Mouse (Mus musculus) forebrain, embryonic 10.5 days (tissue): ENCODE measurements around the gene Ccdc73. TPM values are rescaled to one million over a fixed set of nuclear protein-coding genes. Genes with fewer than 3 reads are reported as not detected.

ENCODE experiments used
- DNase-seq: peaks from one replicate; pipeline ENCODE4 v3.0.0-alpha.2; 2017; ENCODE audit warnings: low spot score; ENCODE audit errors: extremely low spot score
- H3K27ac ChIP-seq: fragments of 300-500 bp; sonication (generic); 2 replicates; pipeline ENCODE4 v1.5.1; 2016; ENCODE audit warnings: mild to moderate bottlenecking
- H3K27me3 ChIP-seq: fragments of 300-500 bp; sonication (generic); 2 replicates; pipeline ENCODE4 v1.6.1; 2016; ENCODE audit warnings: mild to moderate bottlenecking; ENCODE audit not compliant: poor library complexity, severe bottlenecking
- H3K36me3 ChIP-seq: fragments of 300-500 bp; sonication (generic); replicated peaks from 2 replicates; pipeline ENCODE4 v1.6.1; 2016; ENCODE audit warnings: mild to moderate bottlenecking, moderate library complexity
- H3K4me1 ChIP-seq: fragments of 300-500 bp; sonication (generic); 2 replicates; pipeline ENCODE4 v1.6.1; 2016
- H3K4me3 ChIP-seq: fragments of 300-500 bp; sonication (generic); 2 replicates; pipeline ENCODE4 v1.5.1; 2016; ENCODE audit warnings: mild to moderate bottlenecking, moderate library complexity
- H3K9me3 ChIP-seq: fragments of 300-500 bp; sonication (generic); 2 replicates; pipeline ENCODE4 v1.6.1; 2016; ENCODE audit warnings: mild to moderate bottlenecking, moderate library complexity
- WGBS: fragments of 180-500 bp; shearing (Covaris S2); methylation state at CpG from one replicate; pipeline ENCODE4 v1.1.7; 2016; 5-methylcytosine and 5-hydroxymethylcytosine counted together
- polyA plus RNA-seq: library from polyadenylated mRNA; unstranded; fragments of >200 nt; fragmentation: Nextera tagmentation; extraction: Ambion mirVana; gene quantifications from 2 replicates; pipeline ENCODE4 v1.2.1, GENCODE M21; 2016

Gene Ccdc73
- polyA plus RNA-seq, 1 experiment from 2014 or later = 2.9 TPM

- no peaks in the 10 kb centered on the region for H3K27me3 ChIP-seq
- WGBS = 99% methylated on average over 5 of the region's 5 CpGs
- no peaks in the 10 kb centered on the region for H3K36me3 ChIP-seq
- H3K9me3 ChIP-seq = no peaks in the 10 kb centered on the region
- H3K4me1 ChIP-seq = peaks cover 15% of the 10 kb centered on the region
- H3K4me3 ChIP-seq = no peak overlapping the region
- H3K27ac ChIP-seq = no peak overlapping the region
- no peak for DNase-seq
Observed at GRCm38 (mm10) chr2:105038879-105039278, 171.3 kb downstream of the Ccdc73 start.

DNA sequence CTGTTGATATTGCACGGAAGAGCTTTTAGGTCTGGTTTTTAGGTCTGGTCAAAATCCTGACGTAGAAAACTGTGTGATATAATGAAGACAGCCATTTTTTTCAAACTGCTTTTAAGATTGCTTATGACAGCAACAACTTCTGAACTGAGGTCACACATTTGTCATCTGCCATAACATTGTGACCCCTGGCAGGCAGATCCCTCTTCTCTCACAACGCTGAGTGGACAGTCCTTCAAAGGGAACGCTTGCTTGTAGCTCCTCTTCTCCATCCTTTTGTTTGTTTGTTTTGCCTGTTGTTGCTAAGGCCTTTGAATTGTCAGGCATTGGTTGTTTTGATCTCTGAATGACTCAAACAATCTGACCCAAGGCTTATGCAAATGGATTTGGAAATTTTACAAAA, 173.3 kb downstream of the Ccdc73 start:
- Histone ChIP-seq H3K27me3 (no peaks in the 10 kb centered on the region), H3K9me3 (no peaks in the 10 kb centered on the region), H3K4me1 (peaks cover 10% of the 10 kb centered on the region), H3K4me3 (no peak overlapping the region), H3K27ac (no peak overlapping the region), H3K36me3 (no peaks in the 10 kb centered on the region)
- DNase-seq = no peak
- 85% methylated on average over 4 of the region's 4 CpGs for WGBS

GRCm38 (mm10) chr2:105043152-105043551, 175.5 kb downstream of the Ccdc73 start:
- DNase-seq = no peak
- no peaks in the 10 kb centered on the region for H3K27me3 ChIP-seq
- H3K4me1 ChIP-seq = 0 out of 2 replicates have a peak, but pooled peaks cover 1% of the 10 kb centered on the region
- H3K4me3 ChIP-seq = no peak overlapping the region
- WGBS = 89% methylated on average over 4 of the region's 4 CpGs
- H3K9me3 ChIP-seq = no peaks in the 10 kb centered on the region
- H3K27ac ChIP-seq = no peak overlapping the region
- no peaks in the 10 kb centered on the region for H3K36me3 ChIP-seq

GRCm38 (mm10) chr2:105048301-105048700, 180.7 kb downstream of the Ccdc73 start:
- H3K27me3 ChIP-seq = no peaks in the 10 kb centered on the region
- 30% methylated on average over 1 of the region's 1 CpGs for WGBS

GRCm38 (mm10) chr2:105055529-105055928, 187.9 kb downstream of the Ccdc73 start:
- DNase-seq = no peak
- no peak overlapping the region for H3K4me3 ChIP-seq
- H3K4me1 ChIP-seq = no peaks in the 10 kb centered on the region
- 97% methylated on average over 1 of the region's 1 CpGs for WGBS
- no peaks in the 10 kb centered on the region for H3K36me3 ChIP-seq
- no peak overlapping the region for H3K27ac ChIP-seq
- H3K9me3 ChIP-seq = no peaks in the 10 kb centered on the region
- H3K27me3 ChIP-seq = no peaks in the 10 kb centered on the region

More at GRCm38 (mm10) chr2:105048301-105048700, 180.7 kb downstream of the Ccdc73 start:
- Histone ChIP-seq H3K4me3 (no peak overlapping the region), H3K27ac (no peak overlapping the region), H3K9me3 (no peaks in the 10 kb centered on the region), H3K4me1 (0 out of 2 replicates have a peak, but pooled peaks cover 3% of the 10 kb centered on the region), H3K36me3 (no peaks in the 10 kb centered on the region)
- no peak for DNase-seq

DNA sequence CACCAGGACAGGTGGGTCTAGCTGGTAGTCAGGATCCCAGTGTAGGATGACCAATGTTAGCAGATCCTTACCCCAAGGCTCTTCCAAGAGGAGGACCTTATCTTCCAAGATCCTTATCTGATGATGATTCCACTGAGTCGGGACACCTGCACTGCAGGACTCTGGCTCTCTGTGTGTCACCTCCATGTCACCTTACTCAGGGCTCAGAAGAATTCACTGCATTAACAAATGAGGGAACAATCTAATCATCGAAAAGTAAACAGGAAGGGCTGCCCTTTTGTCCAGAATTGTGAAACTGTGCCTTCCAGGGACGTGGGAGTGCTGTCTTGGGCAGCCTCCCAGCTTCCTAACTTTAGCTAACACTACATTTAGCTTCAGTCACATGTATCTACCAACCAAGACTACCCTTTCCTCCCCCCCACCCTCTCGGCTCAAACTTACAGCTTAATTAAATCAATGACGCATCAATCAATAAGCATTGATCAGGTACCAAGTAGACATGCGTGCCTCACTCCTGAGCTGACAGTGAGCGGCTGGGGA, 191.0 kb downstream of the Ccdc73 start:
- Histone ChIP-seq H3K9me3 (no peaks in the 10 kb centered on the region), H3K4me1 (peaks cover 6% of the 10 kb centered on the region; the same call in 1 of the 2 replicates), H3K36me3 (no peaks in the 10 kb centered on the region), H3K4me3 (no peak overlapping the region), H3K27ac (no peak overlapping the region), H3K27me3 (no peaks in the 10 kb centered on the region)
- WGBS = 85% methylated on average over 7 of the region's 7 CpGs
- DNase-seq = no peak

DNA sequence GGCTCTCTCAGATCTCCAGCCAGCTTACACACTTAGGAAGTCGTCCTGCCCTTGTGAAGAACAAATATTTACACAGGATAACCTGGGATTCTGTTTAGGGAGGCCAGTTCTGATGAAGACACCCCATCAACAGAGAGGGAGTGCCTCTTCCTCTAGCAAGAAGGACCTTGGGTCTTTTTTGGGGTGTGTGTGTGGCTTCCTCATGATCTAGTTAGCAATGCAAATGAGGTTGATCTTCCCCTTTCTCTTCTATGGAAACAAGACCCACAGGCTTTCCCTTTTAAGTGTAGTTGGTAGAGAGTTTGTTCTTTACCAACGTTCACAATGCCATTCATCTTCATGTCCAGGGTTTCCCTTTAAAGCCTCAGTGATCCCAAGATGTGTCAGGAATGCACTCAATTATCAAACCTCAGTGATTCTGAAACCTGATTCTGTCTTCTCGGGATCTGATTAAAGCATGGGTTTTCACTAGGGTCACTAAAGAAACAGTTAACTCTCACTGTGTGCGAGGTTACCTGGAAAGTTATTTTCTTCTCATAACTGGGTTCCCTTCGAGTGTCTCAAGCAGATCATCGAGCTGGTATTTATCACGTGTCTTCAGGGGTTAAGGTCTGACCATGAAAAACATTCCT, 195.3 kb downstream of the Ccdc73 start:
- WGBS = 60% methylated on average over 7 of the region's 7 CpGs
- no peak for DNase-seq

More for the DNA sequence above, 195.3 kb downstream of the Ccdc73 start:
- Histone ChIP-seq H3K36me3 (no peaks in the 10 kb centered on the region), H3K27ac (no peak overlapping the region), H3K9me3 (no peaks in the 10 kb centered on the region), H3K27me3 (no peaks in the 10 kb centered on the region), H3K4me3 (no peak overlapping the region), H3K4me1 (peaks cover 6% of the 10 kb centered on the region; the same call in 1 of the 2 replicates)

Other genes with a start within 250 kb of the Ccdc73 start
- gene Tcp11l1, start 155.6 kb upstream of the Ccdc73 start, polyA plus RNA-seq = 54.2 and 54.7 TPM in 2 replicates
- 0.12 and 0.14 TPM in 2 replicates for gene Pin1rt1, start 151.4 kb upstream of the Ccdc73 start, polyA plus RNA-seq
- 3.2 and 3.7 TPM in 2 replicates for gene Depdc7, start 124.9 kb upstream of the Ccdc73 start, polyA plus RNA-seq
- 11.5 and 11.8 TPM in 2 replicates for gene Qser1, start 51.0 kb upstream of the Ccdc73 start, polyA plus RNA-seq
- 0.71 and 0.77 TPM in 2 replicates for gene Prrg4, start 17.9 kb upstream of the Ccdc73 start, polyA plus RNA-seq
- gene Eif3m, start 149.3 kb downstream of the Ccdc73 start, polyA plus RNA-seq = 313 and 318 TPM in 2 replicates
- not detected in 2 replicates for gene Gm11060, start 224.2 kb downstream of the Ccdc73 start, polyA plus RNA-seq